Mouse (Mus musculus) inflammation-experienced regulatory T-cells, adult 6 months (primary cell): ENCODE results near the gene Apobec3. TPM values are rescaled to one million over a fixed set of nuclear protein-coding genes. Genes with fewer than 3 reads are reported as not detected.
"Not testable (repeated sequence)": the region's sequence is repeated elsewhere in the genome, so short reads cannot be mapped to it uniquely, and the experiment has no call there.

ENCODE experiments used
- ATAC-seq: one replicate; pipeline ENCODE4 v1.8.0; 2017
- polyA plus RNA-seq, 3 experiments: library from polyadenylated mRNA; unstranded; fragments of 100-300 nt; shearing (Covaris generic); gene quantifications; one replicate each; pipeline ENCODE4 v1.2.1; 2017

Apobec3 gene
- polyA plus RNA-seq, 3 experiments from 2014 or later = 509 to 683 (median 543) TPM

GRCm38 (mm10) chr15:79928316-79928715, 36.9 kb downstream of the Apobec3 start:
- ATAC-seq = no peak

GRCm38 (mm10) chr15:79928736-79929135, 37.3 kb downstream of the Apobec3 start:
- ATAC-seq = no peak

- no peak for ATAC-seq
Measured at GRCm38 (mm10) chr15:79929734-79930133, 38.3 kb downstream of the Apobec3 start.

DNA sequence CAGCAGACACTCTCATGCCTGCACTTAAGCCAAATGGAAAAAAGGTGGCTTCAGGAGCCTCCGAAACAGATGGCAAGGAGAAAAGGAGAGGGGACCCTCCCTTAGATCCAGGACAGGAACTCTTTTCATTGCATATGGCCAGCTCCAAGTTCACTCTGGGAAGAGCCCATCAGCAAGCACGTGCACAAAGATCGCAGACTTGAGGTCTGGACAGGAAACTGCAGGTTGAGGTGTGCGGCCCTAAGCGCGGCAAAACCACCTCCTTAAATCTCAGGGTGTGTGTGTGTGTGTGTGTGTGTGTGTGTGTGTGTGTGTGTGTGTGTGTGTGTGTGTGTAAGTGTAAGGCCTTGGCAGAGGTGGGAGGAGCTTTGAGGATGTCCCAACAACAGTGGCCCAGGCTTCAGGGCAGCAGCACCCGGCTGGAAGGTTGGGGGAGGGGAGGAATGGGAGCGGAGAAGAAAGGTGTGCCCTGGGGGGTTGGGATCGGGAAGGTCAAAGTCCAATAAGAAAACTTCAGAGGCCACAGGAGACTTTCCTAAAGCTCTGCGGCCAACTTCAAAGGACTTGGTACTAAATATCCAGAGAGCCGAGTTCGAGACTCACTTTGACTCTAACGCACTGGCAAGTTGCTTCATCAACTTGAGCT, 40.2 kb downstream of the Apobec3 start:
- ATAC-seq = no peak

- ATAC-seq = peak; percentile 69
Measured at GRCm38 (mm10) chr15:79932323-79932987, 41.0 kb downstream of the Apobec3 start.

- no peak for ATAC-seq
Measured at GRCm38 (mm10) chr15:79933052-79933669, 41.7 kb downstream of the Apobec3 start.

GRCm38 (mm10) chr15:79933670-79934514, 42.4 kb downstream of the Apobec3 start:
- ATAC-seq = no peak

- no peak for ATAC-seq
Measured at GRCm38 (mm10) chr15:79934776-79935175, 43.3 kb downstream of the Apobec3 start.

DNA sequence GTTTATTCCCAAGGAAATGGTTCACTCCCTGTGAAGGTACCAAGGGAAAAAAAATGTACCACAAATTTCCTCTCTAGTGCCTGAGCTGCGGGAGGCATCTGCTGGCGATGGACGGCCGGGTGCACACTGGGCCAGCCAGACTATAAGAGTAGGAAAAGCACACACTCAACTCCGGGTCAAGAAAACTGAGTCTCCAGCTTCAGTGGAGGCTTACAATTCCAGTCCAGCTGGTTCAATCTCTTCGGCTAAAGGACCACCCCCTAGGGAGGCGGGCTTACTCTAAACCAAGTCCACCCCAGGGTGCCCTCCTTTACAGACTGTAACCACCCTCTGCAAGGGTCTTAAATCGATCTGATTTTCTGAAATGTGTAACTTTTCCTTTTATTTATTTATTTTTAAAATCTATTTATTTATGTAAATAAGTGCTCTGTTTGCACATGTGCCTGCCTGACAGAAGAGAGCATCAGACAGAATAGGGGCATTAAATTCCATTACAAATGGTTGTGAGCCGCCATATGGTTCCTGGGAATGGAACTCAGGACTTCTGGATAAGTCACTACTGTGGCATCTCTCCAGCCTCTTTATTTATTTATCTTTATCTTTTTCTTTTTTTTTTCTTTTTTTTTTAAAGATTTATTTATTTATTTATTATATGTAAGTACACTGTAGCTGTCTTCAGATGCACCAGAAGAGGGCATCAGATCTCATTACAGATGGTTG, 44.4 kb downstream of the Apobec3 start:
- ATAC-seq = no peak

- no peak for ATAC-seq
Measured at GRCm38 (mm10) chr15:79936374-79936751, 44.9 kb downstream of the Apobec3 start.

DNA sequence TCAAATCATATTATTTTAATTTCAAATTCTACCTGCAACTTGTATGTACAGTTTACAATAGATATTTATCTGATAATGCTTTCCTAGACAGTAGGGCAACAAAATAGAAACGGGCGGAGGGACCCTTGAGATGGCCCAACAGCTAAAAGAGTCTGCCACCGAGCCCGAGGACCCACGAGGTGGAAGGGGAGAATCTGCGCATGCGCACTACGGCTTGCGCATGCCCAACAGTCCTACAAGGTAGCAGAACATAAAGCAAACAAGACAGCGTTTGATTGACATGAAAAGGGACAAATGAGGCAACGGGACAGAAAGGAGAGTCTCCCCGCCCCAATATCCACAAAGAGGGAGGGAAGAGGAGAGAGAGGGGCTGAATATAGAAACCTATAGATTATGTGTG, 47.6 kb downstream of the Apobec3 start:
- ATAC-seq = no peak

- not testable (repeated sequence) for ATAC-seq
Measured at GRCm38 (mm10) chr15:79939501-79939900, 48.0 kb downstream of the Apobec3 start.

DNA sequence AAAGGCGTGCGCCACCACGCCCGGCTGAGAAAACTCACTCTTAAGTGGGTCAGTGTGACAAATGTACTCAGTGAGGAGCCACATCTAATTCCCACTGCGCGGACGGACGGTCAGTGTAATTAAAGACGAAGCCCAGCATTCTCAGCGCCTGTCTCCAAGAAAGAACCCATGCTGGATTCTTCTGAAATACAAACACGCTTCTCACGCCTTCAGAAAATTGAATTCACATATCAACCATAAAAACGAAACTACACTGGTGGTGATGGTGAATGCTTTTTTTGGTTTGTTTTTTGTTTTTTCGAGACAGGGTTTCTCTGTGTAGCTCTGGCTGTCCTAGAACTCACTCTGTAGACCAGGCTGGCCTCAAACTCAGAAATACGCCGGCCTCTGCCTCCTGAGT, 48.5 kb downstream of the Apobec3 start:
- ATAC-seq = no peak

GRCm38 (mm10) chr15:79940932-79941331, 49.5 kb downstream of the Apobec3 start:
- ATAC-seq = peak; percentile 71

DNA sequence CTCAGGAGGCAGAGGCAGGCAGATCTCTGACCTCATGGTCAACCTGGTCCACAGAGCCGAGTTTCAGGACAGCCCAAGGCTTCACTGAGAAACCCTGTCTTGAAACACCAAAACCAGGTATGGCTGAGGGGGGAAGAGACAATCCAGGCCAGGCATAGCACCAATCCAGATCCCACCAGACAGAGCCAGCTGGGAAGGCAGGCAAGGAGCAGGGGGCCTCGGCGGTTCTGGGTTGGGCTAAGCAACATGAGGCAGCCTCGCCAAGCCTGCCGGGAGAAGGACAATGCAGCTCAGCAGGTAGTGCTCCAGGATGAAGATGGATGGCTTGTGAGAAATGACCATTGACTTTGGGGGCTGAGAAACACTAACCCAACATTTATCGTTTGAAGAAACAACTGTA, 51.1 kb downstream of the Apobec3 start:
- ATAC-seq = no peak

- no peak for ATAC-seq
Measured at GRCm38 (mm10) chr15:79943584-79943983, 52.1 kb downstream of the Apobec3 start.

DNA sequence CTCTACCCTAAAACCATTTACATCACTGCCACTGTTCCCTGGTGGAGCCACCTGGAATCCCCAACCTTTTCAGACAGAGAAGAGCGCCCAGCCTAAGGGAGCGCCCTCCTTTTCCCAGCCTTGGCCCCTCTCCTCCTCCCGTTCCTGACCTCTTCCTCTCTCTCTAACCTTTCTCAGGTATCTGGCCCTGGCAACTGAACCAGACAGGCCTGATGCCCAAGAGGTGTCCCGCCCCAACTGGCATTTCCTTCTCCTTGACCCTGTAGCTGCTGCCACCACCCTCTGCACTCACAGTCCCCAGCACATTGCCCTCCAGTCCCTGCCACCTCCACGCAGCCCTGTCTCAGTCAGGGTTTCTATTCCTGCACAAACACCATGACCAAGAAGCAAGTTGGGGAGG, 53.5 kb downstream of the Apobec3 start:
- ATAC-seq = no peak

DNA sequence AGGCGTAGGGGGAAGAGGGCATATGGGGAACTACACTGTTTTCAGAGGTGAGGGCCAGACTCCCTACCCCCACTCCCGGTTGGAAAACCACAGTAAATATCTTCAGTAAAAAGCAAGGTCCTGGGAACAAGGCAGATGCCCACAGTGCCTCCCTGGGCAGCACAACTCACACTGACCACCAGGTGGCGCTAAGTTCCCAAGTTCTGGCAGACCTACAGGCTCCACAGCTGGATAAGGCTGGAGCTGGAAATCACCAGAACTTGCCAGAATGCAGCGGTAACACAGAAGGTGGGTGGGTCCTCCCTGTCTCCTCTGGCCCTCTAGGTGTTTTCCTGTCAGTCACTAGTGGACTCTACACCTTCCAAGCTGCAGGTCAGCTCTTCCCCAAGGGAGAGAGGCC, 54.6 kb downstream of the Apobec3 start:
- peak; percentile 58 for ATAC-seq

GRCm38 (mm10) chr15:79946790-79947189, 55.3 kb downstream of the Apobec3 start:
- ATAC-seq = no peak

- no peak for ATAC-seq
Measured at GRCm38 (mm10) chr15:79947681-79948080, 56.2 kb downstream of the Apobec3 start.

DNA sequence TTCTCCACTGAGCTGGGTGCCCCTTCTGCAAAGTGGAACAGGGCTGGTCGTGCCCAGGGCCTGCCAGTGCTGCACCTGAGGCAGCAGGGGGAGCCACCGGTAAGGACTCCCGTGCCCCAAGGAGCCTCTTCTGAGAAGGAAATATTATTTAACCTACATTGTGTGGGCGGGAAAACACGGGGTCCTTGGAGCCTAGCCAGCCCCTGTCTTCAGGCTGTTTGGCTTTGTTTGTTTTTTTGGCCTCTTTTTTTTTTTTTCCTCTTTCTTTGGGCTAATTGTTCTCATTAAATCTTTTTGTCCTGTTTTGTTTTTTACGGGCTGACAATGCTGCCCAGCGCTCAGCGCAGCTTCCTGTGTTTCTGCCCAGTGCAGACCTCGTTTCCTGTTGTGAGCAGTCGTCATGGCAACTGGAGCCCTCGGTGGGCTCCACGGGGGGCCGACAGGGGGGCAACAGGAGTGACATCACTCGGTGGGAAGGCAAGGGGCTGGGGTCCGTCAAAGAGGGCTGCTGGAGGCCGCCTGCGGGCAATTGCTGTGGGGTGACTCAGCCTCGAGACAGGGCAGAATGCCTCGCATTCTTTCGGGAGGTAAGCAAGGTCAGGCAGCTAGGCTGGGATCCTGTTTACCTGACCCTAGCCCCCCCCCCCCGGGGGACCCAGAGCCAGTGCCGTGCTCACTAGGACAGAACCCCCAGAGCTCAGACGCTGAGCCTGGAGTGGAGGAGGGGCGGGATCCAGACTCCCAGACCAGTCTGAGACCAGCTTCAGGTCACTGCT, 59.0 kb downstream of the Apobec3 start:
- peak; percentile 74 for ATAC-seq

- no peak for ATAC-seq
Measured at GRCm38 (mm10) chr15:79951226-79951625, 59.8 kb downstream of the Apobec3 start.
